Mouse (Mus musculus): ENCODE measurements around the gene Prelp. TPM values are rescaled to one million over a fixed set of nuclear protein-coding genes. Genes with fewer than 3 reads are reported as not detected.
A peak's percentile ranks its signal among the peaks of the same experiment; 100 is the strongest.

Prelp gene
- total RNA-seq, 2 experiments from 2014 or later: 10.8 to 11.6 TPM

DNA sequence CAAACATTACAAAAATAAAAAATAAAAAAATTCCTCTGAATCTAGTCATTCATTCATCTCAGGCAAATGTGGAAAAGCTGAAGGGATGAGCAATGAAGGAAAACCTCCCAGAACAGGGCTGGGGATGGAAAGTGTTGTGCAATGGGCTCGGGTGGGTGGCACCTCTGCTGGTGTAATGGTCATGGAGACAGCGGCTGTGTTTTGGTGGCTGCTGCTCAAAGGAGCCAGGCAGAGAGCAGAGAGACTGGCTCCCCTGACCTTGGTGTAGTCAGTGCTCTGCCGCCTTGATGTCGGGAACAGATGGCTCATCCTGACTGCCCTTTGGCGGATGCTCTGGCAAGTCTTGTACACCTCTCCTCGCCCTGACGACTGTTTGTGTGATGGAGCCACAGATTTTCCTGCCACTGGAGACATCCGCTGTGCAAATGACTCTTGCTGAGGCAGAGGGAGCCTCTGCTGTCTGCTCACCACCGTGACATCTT is 32.1 kb upstream of the Prelp start:
- intact Hi-C loops (cut with DNase I): no loop called here
- no peak overlapping the region for H3K4me3 ChIP-seq
- no peak for TF ChIP-seq CTCF (IDR thresholded peaks at IDR 0.05)
- H3K27ac ChIP-seq: no peak overlapping the region
- peak in 1 of 2 experiments; percentile 11 for DNase-seq (ENCODE audit: extremely low spot score in 1 of 2, low spot score in 2 of 2)

DNA sequence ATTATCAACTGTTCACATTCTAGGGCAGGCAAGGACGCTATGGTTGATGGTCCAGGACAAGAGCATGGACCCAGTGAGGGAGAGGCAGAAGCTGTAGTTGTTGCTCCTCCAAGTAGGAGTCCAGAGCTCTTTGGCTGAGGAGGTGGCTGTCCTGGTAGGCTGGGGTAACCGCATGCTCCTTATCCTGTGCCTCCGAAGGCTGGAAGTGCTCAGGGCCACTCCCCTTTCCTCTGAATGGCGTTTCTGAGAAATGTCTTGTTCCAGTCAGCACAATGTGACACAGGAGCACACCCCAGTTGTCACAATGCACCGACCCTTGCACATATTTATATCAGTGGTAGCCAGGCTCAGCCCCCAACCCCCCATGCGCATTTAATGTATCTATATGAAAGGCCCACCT is 30.4 kb upstream of the Prelp start:
- Histone ChIP-seq H3K4me3 (no peak overlapping the region), H3K27ac (no peak overlapping the region)
- no peak for DNase-seq (ENCODE audit: extremely low spot score in 1 of 2, low spot score in 2 of 2)
- no peak for TF ChIP-seq CTCF (IDR thresholded peaks at IDR 0.05)
- intact Hi-C loops (cut with DNase I): no loop called here

DNA sequence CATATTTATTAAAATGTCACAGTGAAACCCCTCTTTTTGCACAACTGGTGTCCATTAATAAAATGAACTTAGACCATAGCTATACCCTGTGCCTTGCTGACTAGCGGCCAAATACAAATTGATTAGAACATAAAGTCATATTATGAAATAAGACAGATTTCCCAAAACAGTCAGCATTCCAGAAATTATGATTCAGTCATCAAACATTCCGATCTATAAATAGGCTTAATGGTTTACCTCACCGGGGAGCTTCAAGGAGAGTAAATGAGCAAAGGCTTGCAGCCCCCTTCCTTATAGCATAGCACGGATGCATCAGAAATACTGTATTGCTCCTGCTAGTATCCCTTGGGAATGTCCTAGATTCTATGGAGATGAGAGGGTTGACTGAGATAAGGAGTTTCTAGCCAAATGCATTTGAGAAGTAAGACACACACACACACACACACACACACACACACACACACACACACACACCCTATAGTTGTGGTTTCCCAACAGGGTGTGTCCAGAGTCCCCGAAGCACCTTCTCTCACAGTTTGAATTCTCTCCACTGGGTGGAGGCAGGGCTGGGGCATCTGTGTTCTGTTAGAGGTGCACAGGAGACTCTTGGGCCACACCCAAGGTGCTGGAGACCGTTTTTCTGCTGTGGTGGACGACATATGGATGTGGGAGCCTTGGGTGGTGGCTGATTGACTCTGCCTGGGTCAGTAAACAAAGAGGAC is 29.0 kb upstream of the Prelp start:
- no peak for DNase-seq (ENCODE audit: extremely low spot score in 1 of 2, low spot score in 2 of 2)
- intact Hi-C loops (cut with DNase I): no loop called here
- TF ChIP-seq CTCF (IDR thresholded peaks at IDR 0.05): no peak
- no peak overlapping the region for H3K4me3 ChIP-seq
- H3K27ac ChIP-seq: no peak overlapping the region

DNA sequence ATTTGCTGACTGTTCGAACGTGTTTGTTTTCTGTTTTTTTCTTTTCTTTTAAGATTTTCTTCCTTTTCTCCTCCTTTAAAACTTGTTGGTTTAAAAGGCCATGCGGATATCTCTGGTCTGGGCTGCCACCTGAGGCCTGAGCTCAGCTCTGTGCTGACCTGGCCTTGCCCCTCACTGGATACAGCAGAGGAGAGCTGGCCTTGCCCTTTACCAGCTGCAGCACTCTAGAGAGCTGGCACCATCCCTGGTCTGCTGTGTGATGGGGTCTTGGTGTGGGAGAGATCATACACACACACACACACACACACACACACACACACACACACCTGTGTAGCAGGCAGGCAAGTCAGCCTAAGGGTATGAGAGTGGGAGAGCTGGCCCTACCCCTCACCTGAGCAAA is 23.9 kb upstream of the Prelp start:
- intact Hi-C loops (cut with DNase I): no loop called here
- H3K4me3 ChIP-seq: no peak overlapping the region
- TF ChIP-seq CTCF (IDR thresholded peaks at IDR 0.05): no peak
- DNase-seq (ENCODE audit: extremely low spot score in 1 of 2, low spot score in 2 of 2): no peak
- no peak overlapping the region for H3K27ac ChIP-seq

DNA sequence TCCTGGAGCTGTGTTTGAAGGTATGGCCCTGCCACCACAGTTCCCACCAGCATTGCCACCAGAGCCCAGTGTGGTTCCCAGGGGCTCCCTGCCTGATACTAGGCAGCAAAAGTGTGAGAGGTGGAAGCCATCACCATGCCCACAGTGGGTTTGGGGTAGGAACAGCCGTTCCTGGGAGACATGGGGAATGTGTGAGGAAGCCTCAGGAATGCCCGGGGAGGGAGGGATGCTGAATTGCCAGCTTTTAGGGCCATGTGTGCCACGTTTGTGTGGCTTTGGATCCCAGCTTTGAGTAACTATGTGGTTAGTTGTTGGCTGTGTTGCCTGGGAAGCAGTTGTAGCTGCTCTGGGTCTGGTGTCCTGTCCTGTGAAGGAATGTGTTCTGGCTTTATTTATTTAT is 20.7 kb upstream of the Prelp start:
- no peak overlapping the region for H3K4me3 ChIP-seq
- no peak for TF ChIP-seq CTCF (IDR thresholded peaks at IDR 0.05)
- H3K27ac ChIP-seq: no peak overlapping the region
- DNase-seq (ENCODE audit: extremely low spot score in 1 of 2, low spot score in 2 of 2): no peak
- intact Hi-C loops (cut with DNase I): no loop called here

DNA sequence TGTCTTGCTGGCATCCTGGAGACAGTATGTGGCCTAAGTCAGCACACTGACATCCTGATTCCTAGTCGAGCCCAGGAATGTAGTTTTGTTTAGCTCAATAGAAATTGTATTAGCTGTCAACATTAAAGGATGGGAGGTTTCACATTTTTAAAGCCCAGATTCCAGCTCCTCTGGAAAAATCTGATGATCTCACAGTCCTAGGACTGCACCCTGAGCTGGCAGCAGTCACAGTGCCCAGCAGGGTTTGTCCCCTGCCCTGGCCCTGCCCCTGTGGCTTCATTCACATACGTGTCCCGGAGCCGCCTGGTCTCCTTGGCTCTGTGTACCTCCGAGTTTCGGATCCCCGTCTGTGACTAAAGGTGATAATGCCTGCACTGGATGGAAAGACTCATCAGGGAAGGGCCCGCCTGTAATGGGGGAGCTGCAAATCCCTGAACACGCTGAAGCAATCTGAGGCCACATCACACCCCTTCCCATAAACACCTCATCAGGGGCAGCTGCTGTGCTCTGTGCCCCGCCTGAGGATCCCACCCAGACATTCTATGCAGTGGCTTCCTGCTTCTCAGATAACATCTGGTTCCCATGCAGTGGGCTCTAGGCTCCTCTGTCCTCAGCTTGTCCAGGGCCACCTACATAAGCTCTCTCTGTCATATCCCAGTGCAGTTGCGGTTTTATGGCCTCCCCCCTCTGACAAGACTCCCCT is 20.1 kb upstream of the Prelp start:
- intact Hi-C loops (cut with DNase I): no loop called here
- no peak overlapping the region for H3K4me3 ChIP-seq
- no peak overlapping the region for H3K27ac ChIP-seq
- no peak for TF ChIP-seq CTCF (IDR thresholded peaks at IDR 0.05)
- no peak for DNase-seq (ENCODE audit: extremely low spot score in 1 of 2, low spot score in 2 of 2)

DNA sequence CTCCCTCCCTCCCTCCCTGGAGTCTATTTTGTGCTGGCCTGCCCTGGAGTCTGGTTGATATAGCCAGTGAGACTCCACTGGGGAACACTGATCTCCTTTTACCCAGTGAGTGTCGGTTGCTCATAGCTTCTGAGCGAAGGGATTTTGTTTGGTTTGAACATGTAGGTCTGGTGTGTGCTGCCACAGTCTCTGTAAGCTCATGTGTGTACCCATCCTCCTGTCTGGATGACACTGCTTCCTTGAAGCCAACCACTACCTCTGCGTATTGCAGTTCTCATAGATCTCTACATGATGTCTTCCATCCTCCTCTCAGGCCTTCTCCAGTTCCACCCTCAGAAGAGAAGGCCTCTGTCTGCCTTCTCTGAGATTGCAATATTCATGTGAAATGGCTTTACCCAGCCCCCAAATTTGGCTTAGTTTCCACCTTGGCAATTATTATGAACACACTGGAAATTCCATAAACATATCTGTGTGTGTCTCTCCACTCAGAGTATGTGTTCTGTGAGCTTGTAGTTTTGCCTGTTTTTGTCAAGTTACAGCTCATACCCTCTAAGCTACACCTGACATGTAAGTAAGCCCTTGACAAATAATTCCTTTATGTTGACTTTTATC is 19.4 kb upstream of the Prelp start:
- no peak overlapping the region for H3K27ac ChIP-seq
- no peak for DNase-seq (ENCODE audit: extremely low spot score in 1 of 2, low spot score in 2 of 2)

DNA sequence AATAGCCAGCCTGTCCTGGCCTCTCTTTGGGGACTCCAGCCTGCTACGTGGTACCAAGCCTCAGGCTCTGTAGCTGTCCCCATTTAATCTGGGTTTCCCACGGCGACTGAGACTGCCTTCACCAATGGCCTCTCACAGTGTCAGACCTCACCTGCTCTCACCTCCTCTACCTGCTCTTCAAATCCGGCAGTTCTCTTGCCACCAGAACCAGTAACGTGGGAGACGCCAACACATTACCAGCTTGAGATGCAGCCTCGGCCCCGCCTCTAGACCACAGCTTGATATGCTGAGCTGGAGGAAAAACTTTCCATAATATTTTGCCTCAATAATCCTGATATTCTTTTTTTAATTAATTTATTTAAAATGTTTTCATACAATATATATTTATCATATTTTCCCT is 18.5 kb upstream of the Prelp start:
- intact Hi-C loops (cut with DNase I): no loop called here
- no peak for TF ChIP-seq CTCF (IDR thresholded peaks at IDR 0.05)
- DNase-seq (ENCODE audit: extremely low spot score in 1 of 2, low spot score in 2 of 2): no peak
- Histone ChIP-seq H3K27ac (no peak overlapping the region), H3K4me3 (no peak overlapping the region)

More for the DNA sequence above, 19.4 kb upstream of the Prelp start:
- H3K4me3 ChIP-seq: no peak overlapping the region
- TF ChIP-seq CTCF (IDR thresholded peaks at IDR 0.05): no peak
- intact Hi-C loops (cut with DNase I): no loop called here

DNA sequence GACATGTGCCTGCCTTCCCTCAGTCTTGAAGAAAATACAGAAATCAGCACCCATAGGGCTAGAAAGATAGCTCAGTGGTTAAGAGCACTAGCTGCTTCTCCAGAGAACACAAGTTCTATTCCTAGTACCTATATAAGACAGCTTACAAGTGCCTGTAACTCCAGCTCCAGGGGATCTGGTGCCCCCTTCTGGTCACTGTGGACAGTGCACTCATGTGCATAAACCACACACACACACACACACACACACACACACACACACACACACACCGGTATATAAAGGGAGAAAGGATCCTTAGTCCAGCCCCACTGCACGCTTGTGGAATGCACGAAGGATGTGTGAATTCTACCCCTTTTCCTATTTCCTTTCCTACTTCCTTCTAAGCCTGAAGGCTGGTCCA is 15.0 kb upstream of the Prelp start:
- intact Hi-C loops (cut with DNase I): no loop called here
- Histone ChIP-seq H3K4me3 (no peak overlapping the region), H3K27ac (no peak overlapping the region)
- no peak for DNase-seq (ENCODE audit: extremely low spot score in 1 of 2, low spot score in 2 of 2)
- no peak for TF ChIP-seq CTCF (IDR thresholded peaks at IDR 0.05)

DNA sequence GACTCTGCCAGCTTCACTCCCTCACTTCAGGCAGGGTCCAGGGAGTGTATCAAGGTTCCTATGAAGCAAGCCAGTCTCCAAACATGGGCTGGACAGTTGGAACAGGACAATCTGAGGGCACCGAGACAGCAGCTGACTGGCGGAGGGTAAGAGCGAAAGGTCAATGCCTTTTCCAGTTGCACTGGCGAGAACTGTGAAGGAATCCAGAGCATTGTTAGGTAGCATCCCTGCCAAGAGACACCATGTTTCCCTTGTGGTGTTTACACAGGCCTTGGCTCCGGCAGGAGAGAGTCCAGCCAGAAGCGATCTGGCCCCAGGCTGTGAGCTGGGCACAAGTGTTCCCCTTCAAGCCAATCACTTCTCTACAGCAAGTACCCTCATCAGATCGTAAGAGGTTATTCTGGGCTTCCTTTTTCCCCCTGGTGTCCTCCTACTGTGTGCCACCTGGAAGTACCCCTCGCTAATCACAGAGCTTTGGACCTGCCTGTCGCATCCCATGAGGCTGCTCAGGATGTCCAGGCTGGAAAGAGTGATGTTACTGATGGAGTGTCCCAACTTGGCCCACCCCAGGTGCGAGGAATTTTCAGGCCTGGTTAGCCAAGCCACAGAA is 13.2 kb upstream of the Prelp start:
- Histone ChIP-seq H3K27ac (no peak overlapping the region), H3K4me3 (no peak overlapping the region)
- DNase-seq (ENCODE audit: extremely low spot score in 1 of 2, low spot score in 2 of 2): no peak
- intact Hi-C loops (cut with DNase I): no loop called here
- TF ChIP-seq CTCF (IDR thresholded peaks at IDR 0.05): no peak

DNA sequence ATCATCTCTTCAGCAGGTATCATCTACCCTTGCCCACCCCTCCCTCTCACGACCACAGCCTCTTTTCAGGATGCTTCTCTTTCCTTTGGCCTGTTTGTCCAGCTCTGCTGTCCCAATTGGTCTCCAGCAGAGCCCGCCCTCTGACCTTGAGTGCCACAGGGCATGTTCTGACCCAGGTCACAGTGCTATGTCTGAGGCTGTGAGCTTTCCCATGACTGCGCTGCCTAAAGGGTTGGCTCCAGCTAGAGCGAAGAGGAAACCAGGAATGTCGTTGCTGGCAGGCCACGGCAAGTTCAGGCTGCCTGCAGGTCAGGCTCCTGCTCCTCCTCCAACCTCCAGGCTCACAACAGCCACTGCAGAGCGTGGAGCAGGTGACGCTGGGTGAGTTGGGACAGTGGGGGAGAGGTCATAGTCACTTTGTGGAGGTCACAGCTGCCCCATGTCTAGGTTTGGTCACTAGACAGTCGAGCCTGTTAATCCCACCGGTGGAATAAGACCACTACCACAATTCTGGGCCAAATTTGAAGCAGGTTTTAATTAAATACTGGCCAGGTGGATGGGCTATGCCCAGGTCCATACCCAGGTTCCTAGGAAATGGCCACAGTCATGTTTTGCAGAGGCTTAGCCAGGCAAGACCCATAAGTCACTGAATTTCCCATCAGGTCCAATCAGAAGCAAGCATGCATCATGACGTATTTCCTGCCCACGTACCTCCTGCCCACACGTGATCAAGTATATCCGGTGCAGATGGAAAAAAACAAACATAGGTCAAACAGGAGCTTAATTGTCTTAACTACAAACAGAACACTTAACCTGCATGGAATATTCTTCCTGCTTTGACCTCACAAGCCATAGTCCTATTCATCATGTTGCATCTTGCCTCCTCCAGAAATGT is 12.3 kb upstream of the Prelp start:
- intact Hi-C loops (cut with DNase I): no loop called here
- TF ChIP-seq CTCF (IDR thresholded peaks at IDR 0.05): no peak
- Histone ChIP-seq H3K4me3 (no peak overlapping the region), H3K27ac (no peak overlapping the region)
- no peak for DNase-seq (ENCODE audit: extremely low spot score in 1 of 2, low spot score in 2 of 2)

Data from left cerebral cortex, adult 2 months (tissue).